Comparison of ENCODE assay signal across 21 mouse cellular contexts in the genomic region with DNA sequence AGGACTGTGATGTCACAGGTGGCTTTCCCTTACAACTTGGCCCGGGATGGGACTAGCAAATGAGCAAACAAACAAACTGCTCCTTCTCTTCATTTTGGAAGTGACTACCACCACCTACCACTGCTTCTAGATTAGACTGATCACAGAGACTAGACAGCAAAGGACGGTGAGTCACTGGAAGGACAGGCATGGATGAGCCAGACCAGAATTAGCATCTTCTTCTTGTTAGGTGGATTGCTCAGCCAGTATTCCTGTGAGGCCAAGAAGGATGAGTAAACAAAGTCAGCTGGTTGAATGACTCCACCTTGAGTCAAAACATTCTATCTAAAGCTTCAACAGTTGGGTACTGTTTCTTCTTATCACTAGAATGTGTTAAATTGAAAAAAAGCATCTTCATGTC.
A peak's percentile ranks its signal among the peaks of the same experiment; 100 is the strongest.
DNase-seq lines count a peak whose midpoint lies in the region; ATAC-seq and TF ChIP-seq lines count a peak whose summit lies in the region.
"Had no signal": no experiment of that assay in that cellular context is flagged by ENCODE, and none has a peak within 500 bp of the region (broad histone marks: within the 10 kb centered on the region; RNA-seq: fewer than 3 reads in every experiment).

No protein-coding gene starts in this region.

- no peak for ATAC-seq in Patski
- ATAC-seq: forebrain, embryonic 14.5 days; forebrain, postnatal 0 days; intestine, postnatal 0 days had no signal

- peak; percentile 5 to 19 for DNase-seq in frontal cortex, adult 2 months (ENCODE audit: extremely low spot score in 1 of 2, low spot score in 1 of 2)
- DNase-seq in frontal cortex, postnatal 10 days (ENCODE audit: low spot score in 2 of 2), result no peak
- DNase-seq in right cerebral cortex, adult 2 months (ENCODE audit: low spot score in 2 of 2), result peak; percentile 6 to 9
- DNase-seq in right cerebral cortex, postnatal 10 days (ENCODE audit: low spot score in 2 of 2), result no peak
- DNase-seq in Patski (ENCODE audit: low read depth, low spot score), result peak; percentile 25
- DNase-seq in gastrocnemius, postnatal 4 days (ENCODE audit: low spot score in 2 of 2), result no peak
- DNase-seq in kidney, postnatal 10 days, result no peak
- DNase-seq: adrenal gland, postnatal 10 days; adrenal gland, postnatal 36 days; cerebellum, adult 11 months; cerebellum, adult 2 months; cerebellum, adult 9-11 months; cerebellum, postnatal 25 days; forebrain, postnatal 0 days; gastrocnemius, postnatal 25 days had no signal

- TF ChIP-seq CTCF in Patski (IDR thresholded peaks at IDR 0.05), result no peak

- CTCF ChIA-PET in Patski (lab: Charles Lee), result no interaction called here

- no peaks in the 10 kb centered on the region for H3K27me3 ChIP-seq in Patski
- H3K27me3 ChIP-seq: embryonic facial prominence, embryonic 12.5 days; embryonic facial prominence, embryonic 15.5 days; hindbrain, embryonic 12.5 days; hindbrain, embryonic 15.5 days had no signal

- POLR2A ChIA-PET in Patski (lab: Charles Lee), result no interaction called here

- in situ Hi-C loops in Patski (cut with MboI; ENCODE audit: low pct_unique_long_range_greater_than_20kb), result no loop called here

Comparison
In these comparisons a context has a peak if more than half of its experiments do, and no peak if none do; other contexts are left out.
1. DNase-seq: peak in frontal cortex, adult 2 months (2 of 2), right cerebral cortex, adult 2 months (2 of 2) and Patski (single experiment); none in frontal cortex, postnatal 10 days (0 of 2), right cerebral cortex, postnatal 10 days (0 of 2), gastrocnemius, postnatal 4 days (0 of 2) and kidney, postnatal 10 days (single experiment).